Mouse (Mus musculus) adrenal gland, adult (tissue): Measurements from ENCODE around the gene Magea2.
"Not testable (repeated sequence)": the region's sequence is repeated elsewhere in the genome, so short reads cannot be mapped to it uniquely, and the experiment has no call there.

Experiments used
- DNase-seq, 2 experiments: peaks; one replicate each; pipeline ENCODE4 v3.0.0; 2022 to 2023; ENCODE audit warnings: low spot score in 1 of 2; ENCODE audit not compliant: inconsistent age in 2 of 2

Magea2 gene

GRCm38 (mm10) chrX:155093566-155093965 lies at the start of gene Magea2:
Gene Magea2 (minus strand): TSS chrX:155093666.
- DNase-seq: not testable (repeated sequence)

- not testable (repeated sequence) for DNase-seq
Observed at GRCm38 (mm10) chrX:155128312-155128711, 34.8 kb upstream of the Magea2 start, which contains the start of gene Cldn34b2. Gene Cldn34b2 (minus strand): TSS chrX:155128412.

- peak in 1 of 2 experiments; percentile 66 for DNase-seq
Observed at GRCm38 (mm10) chrX:155098024-155098423, 4.6 kb upstream of the Magea2 start.

- DNase-seq: not testable (repeated sequence)
Observed at GRCm38 (mm10) chrX:155089693-155090092, 3.8 kb downstream of the Magea2 start, which contains the start of gene Magea1. Gene Magea1 (minus strand): TSS chrX:155089793.

- not testable (repeated sequence) for DNase-seq
Observed at GRCm38 (mm10) chrX:155063045-155063444, 30.4 kb downstream of the Magea2 start, which contains the start of gene Magea5. Gene Magea5 (minus strand): TSS chrX:155063145.

- peak in 1 of 2 experiments; percentile 10 for DNase-seq
Observed at GRCm38 (mm10) chrX:154995750-154996149, 97.7 kb downstream of the Magea2 start, which contains the start of gene Magea8. Gene Magea8 (minus strand): TSS chrX:154995850.
